Mouse (Mus musculus): ENCODE measurements around the gene Eci1. TPM values are rescaled to one million over a fixed set of nuclear protein-coding genes. Genes with fewer than 3 reads are reported as not detected.
A peak's percentile ranks its signal among the peaks of the same experiment; 100 is the strongest.

The Eci1 gene
- polyA plus RNA-seq, 1 experiment from 2014 or later = 68.2 TPM

GRCm38 (mm10) chr17:24477053-24477984, 50.9 kb downstream of the Eci1 start:
- no peak for ATAC-seq (ENCODE audit: insufficient number of reproducible peaks, low FRiP score, low TSS enrichment, low read depth)
- H3K36me3 ChIP-seq = peaks cover 42% of the 10 kb centered on the region
- H3K9me3 ChIP-seq = no peaks in the 10 kb centered on the region
- no peak overlapping the region for H3K9ac ChIP-seq
- WGBS = 90% methylated on average over 20 of the region's 20 CpGs
- H3K4me3 ChIP-seq = 0 out of 2 replicates have a peak overlapping the region, but pooled peaks have one; percentile 87
- H3K27ac ChIP-seq = no peak overlapping the region
- H3K4me2 ChIP-seq = no peak overlapping the region; the same call in 1 of the 2 replicates
- no peaks in the 10 kb centered on the region for H3K27me3 ChIP-seq
- peaks cover 33% of the 10 kb centered on the region for H3K4me1 ChIP-seq

- Histone ChIP-seq H3K9me3 (no peaks in the 10 kb centered on the region), H3K27ac (peak overlapping the region; percentile 95; the same call in 1 of the 2 replicates), H3K4me2 (peak overlapping the region; percentile 57), H3K4me1 (peaks cover 25% of the 10 kb centered on the region), H3K4me3 (peak overlapping the region; percentile 87), H3K36me3 (peaks cover 42% of the 10 kb centered on the region), H3K27me3 (no peaks in the 10 kb centered on the region), H3K9ac (peak overlapping the region; percentile 75)
- WGBS = 49% methylated on average over 11 of the region's 11 CpGs
- ATAC-seq (ENCODE audit: insufficient number of reproducible peaks, low FRiP score, low TSS enrichment, low read depth) = no peak
These were observed 51.7 kb downstream of the Eci1 start for GRCm38 (mm10) chr17:24477985-24478600.

GRCm38 (mm10) chr17:24478663-24479380, 52.4 kb downstream of the Eci1 start, which contains the start of gene Mlst8:
TSS of gene Mlst8 (minus strand) at chr17:24479078.
- Histone ChIP-seq H3K36me3 (peaks cover 38% of the 10 kb centered on the region), H3K27me3 (no peaks in the 10 kb centered on the region), H3K27ac (peak within 1 kb of the TSS; percentile 95), H3K9me3 (no peaks in the 10 kb centered on the region), H3K9ac (peak within 1 kb of the TSS; percentile 75), H3K4me3 (peak within 1 kb of the TSS; percentile 87), H3K4me1 (peaks cover 18% of the 10 kb centered on the region), H3K4me2 (peak within 1 kb of the TSS; percentile 57)
- ATAC-seq (ENCODE audit: insufficient number of reproducible peaks, low FRiP score, low TSS enrichment, low read depth) = peak; percentile 88
- WGBS = under 1% methylated on average over 48 of the region's 48 CpGs

- H3K27me3 ChIP-seq = no peaks in the 10 kb centered on the region
- peaks cover 32% of the 10 kb centered on the region for H3K36me3 ChIP-seq
- H3K4me2 ChIP-seq = no peak overlapping the region
- H3K27ac ChIP-seq = no peak overlapping the region
- peak overlapping the region; percentile 87 for H3K4me3 ChIP-seq
- no peaks in the 10 kb centered on the region for H3K9me3 ChIP-seq
- peaks cover 12% of the 10 kb centered on the region for H3K4me1 ChIP-seq
- 28% methylated on average over 1 of the region's 1 CpGs for WGBS
- H3K9ac ChIP-seq = no peak overlapping the region
- ATAC-seq (ENCODE audit: insufficient number of reproducible peaks, low FRiP score, low TSS enrichment, low read depth) = no peak
These were observed 53.0 kb downstream of the Eci1 start for GRCm38 (mm10) chr17:24479431-24479830.

GRCm38 (mm10) chr17:24480201-24480826, 53.9 kb downstream of the Eci1 start:
- Histone ChIP-seq H3K9me3 (no peaks in the 10 kb centered on the region), H3K9ac (no peak overlapping the region), H3K4me1 (peaks cover 14% of the 10 kb centered on the region), H3K4me2 (no peak overlapping the region), H3K27ac (no peak overlapping the region), H3K4me3 (no peak overlapping the region), H3K27me3 (no peaks in the 10 kb centered on the region), H3K36me3 (peaks cover 23% of the 10 kb centered on the region)
- 46% methylated on average over 3 of the region's 3 CpGs for WGBS
- no peak for ATAC-seq (ENCODE audit: insufficient number of reproducible peaks, low FRiP score, low TSS enrichment, low read depth)

- H3K9ac ChIP-seq = no peak overlapping the region
- WGBS = 96% methylated on average over 20 of the region's 20 CpGs
- no peak for ATAC-seq (ENCODE audit: insufficient number of reproducible peaks, low FRiP score, low TSS enrichment, low read depth)
- H3K36me3 ChIP-seq = peaks cover 14% of the 10 kb centered on the region
- H3K4me3 ChIP-seq = no peak overlapping the region
- H3K27me3 ChIP-seq = no peaks in the 10 kb centered on the region
- H3K9me3 ChIP-seq = no peaks in the 10 kb centered on the region
- no peak overlapping the region for H3K4me2 ChIP-seq
- peaks cover 18% of the 10 kb centered on the region for H3K4me1 ChIP-seq
- no peak overlapping the region for H3K27ac ChIP-seq
These were observed 54.8 kb downstream of the Eci1 start for GRCm38 (mm10) chr17:24481027-24481815.

GRCm38 (mm10) chr17:24483495-24483894, 57.1 kb downstream of the Eci1 start:
- 90% methylated on average over 3 of the region's 3 CpGs for WGBS
- H3K4me3 ChIP-seq = no peak overlapping the region
- H3K27me3 ChIP-seq = peaks cover 9% of the 10 kb centered on the region
- peaks cover 17% of the 10 kb centered on the region; the same call in 1 of the 2 replicates for H3K4me1 ChIP-seq
- no peak for ATAC-seq (ENCODE audit: insufficient number of reproducible peaks, low FRiP score, low TSS enrichment, low read depth)
- H3K27ac ChIP-seq = no peak overlapping the region
- H3K36me3 ChIP-seq = no peaks in the 10 kb centered on the region
- H3K9ac ChIP-seq = no peak overlapping the region
- H3K9me3 ChIP-seq = no peaks in the 10 kb centered on the region
- H3K4me2 ChIP-seq = no peak overlapping the region

GRCm38 (mm10) chr17:24485090-24485860, 58.8 kb downstream of the Eci1 start:
- Histone ChIP-seq H3K4me1 (peaks cover 28% of the 10 kb centered on the region), H3K27ac (no peak overlapping the region), H3K36me3 (no peaks in the 10 kb centered on the region), H3K4me2 (no peak overlapping the region), H3K9ac (no peak overlapping the region), H3K9me3 (no peaks in the 10 kb centered on the region), H3K27me3 (peaks cover 22% of the 10 kb centered on the region), H3K4me3 (no peak overlapping the region)
- WGBS = 41% methylated on average over 11 of the region's 11 CpGs
- ATAC-seq (ENCODE audit: insufficient number of reproducible peaks, low FRiP score, low TSS enrichment, low read depth) = no peak

GRCm38 (mm10) chr17:24488186-24488661, 61.8 kb downstream of the Eci1 start, which contains the start of gene Caskin1:
TSS of gene Caskin1 (plus strand) at chr17:24488601.
- H3K4me1 ChIP-seq = peaks cover 27% of the 10 kb centered on the region
- under 1% methylated on average over 43 of the region's 45 CpGs for WGBS
- peak within 1 kb of the TSS; percentile 44 for H3K9ac ChIP-seq
- peak within 1 kb of the TSS; percentile 97 for H3K4me2 ChIP-seq
- peaks cover 22% of the 10 kb centered on the region for H3K27me3 ChIP-seq
- 0 out of 2 replicates have a peak, but pooled peaks have one; percentile 31 for ATAC-seq (ENCODE audit: insufficient number of reproducible peaks, low FRiP score, low TSS enrichment, low read depth)
- no peaks in the 10 kb centered on the region for H3K9me3 ChIP-seq
- H3K36me3 ChIP-seq = no peaks in the 10 kb centered on the region
- peak within 1 kb of the TSS; percentile 43; the same call in 1 of the 2 replicates for H3K27ac ChIP-seq
- H3K4me3 ChIP-seq = peak within 1 kb of the TSS; percentile 68

Data from limb, embryonic 15.5 days (tissue).